ENCODE assay signal across 25 mouse cellular contexts in genomic region chr11:68480660-68481059, GRCm38 (mm10). TPM values are rescaled to one million over a fixed set of nuclear protein-coding genes. Genes with fewer than 3 reads are reported as not detected.
A peak's percentile ranks its signal among the peaks of the same experiment; 100 is the strongest.
DNase-seq lines count a peak whose midpoint lies in the region; ATAC-seq and TF ChIP-seq lines count a peak whose summit lies in the region.
"Had no signal": no experiment of that assay in that cellular context is flagged by ENCODE, and none has a peak within 500 bp of the region (broad histone marks: within the 10 kb centered on the region; RNA-seq: fewer than 3 reads in every experiment).

No protein-coding gene starts in this region.

- no peak for ATAC-seq in forebrain, postnatal 0 days
- no peak for ATAC-seq in forebrain, embryonic 14.5 days
- ATAC-seq in liver, embryonic 12.5 days = no peak
- no peak for ATAC-seq in hindbrain, postnatal 0 days
- ATAC-seq: intestine, embryonic 16.5 days had no signal

- H3K4me3 ChIP-seq in forebrain, postnatal 0 days (ENCODE audit: low read depth, low read length) = no peak overlapping the region
- H3K4me3 ChIP-seq in forebrain, embryonic 14.5 days (ENCODE audit: low read depth, low read length) = no peak overlapping the region
- H3K4me3 ChIP-seq in liver, adult 2 months (ENCODE audit: insufficient read depth, low read depth, low read length) = no peak overlapping the region
- no peak overlapping the region for H3K4me3 ChIP-seq in liver, embryonic 12.5 days
- H3K4me3 ChIP-seq in bone marrow, adult 2 months (replicated peaks; ENCODE audit: control insufficient read depth, low read depth, low read length) = no peak overlapping the region
- no peak overlapping the region for H3K4me3 ChIP-seq in hindbrain, postnatal 0 days (ENCODE audit: low read length)
- H3K4me3 ChIP-seq: embryonic facial prominence, embryonic 12.5 days; erythroblast, embryonic 14.5 days; forebrain, embryonic 12.5 days; gastrocnemius, adult 2 months; heart, embryonic 10.5 days; limb, embryonic 12.5 days had no signal

- no peak overlapping the region for H3K4me2 ChIP-seq in forebrain, postnatal 0 days (ENCODE audit: low read depth)
- no peak overlapping the region for H3K4me2 ChIP-seq in forebrain, embryonic 14.5 days (ENCODE audit: low read length)
- H3K4me2 ChIP-seq in liver, embryonic 12.5 days = no peak overlapping the region
- H3K4me2 ChIP-seq in hindbrain, postnatal 0 days (ENCODE audit: low read depth, low read length) = no peak overlapping the region
- H3K4me2 ChIP-seq: embryonic facial prominence, embryonic 12.5 days; forebrain, embryonic 12.5 days; hindbrain, embryonic 14.5 days; limb, embryonic 12.5 days; midbrain, embryonic 11.5 days had no signal

- no peak for DNase-seq in forebrain, postnatal 0 days
- no peak for DNase-seq in forebrain, embryonic 14.5 days (ENCODE audit: low spot score)
- DNase-seq in liver, adult 2 months (ENCODE audit: extremely low read depth, low read depth, low spot score) = no peak
- DNase-seq in ES-CJ7 (ENCODE audit: low read depth, low spot score) = peak; percentile 54
- DNase-seq in hindbrain, postnatal 0 days (ENCODE audit: low spot score) = no peak
- DNase-seq in c-Kit-positive CD71-positive TER-119-positive erythroid progenitor cells, embryonic 14.5 days (ENCODE audit: low spot score) = no peak
- DNase-seq: adrenal gland, adult 2 months; cerebellum, adult 18-20 months; cerebellum, postnatal 25 days; gastrocnemius, adult 2 months; heart, postnatal 4 days; lung, postnatal 14 days; right cerebral cortex, postnatal 25 days; spleen, adult 18-20 months; thymus, postnatal 14 days had no signal

- WGBS in forebrain, postnatal 0 days = 92% methylated on average over 4 of the region's 4 CpGs
- 93% methylated on average over 4 of the region's 4 CpGs for WGBS in forebrain, embryonic 14.5 days
- WGBS in liver, adult 2 months = 96% methylated on average over 4 of the region's 4 CpGs
- WGBS in liver, embryonic 12.5 days (ENCODE audit: insufficient replicate concordance) = 78% methylated on average over 4 of the region's 4 CpGs
- WGBS in bone marrow, adult 2 months = 88% methylated on average over 4 of the region's 4 CpGs
- 94% methylated on average over 4 of the region's 4 CpGs for WGBS in hindbrain, postnatal 0 days

- H3K9ac ChIP-seq in forebrain, postnatal 0 days = no peak overlapping the region
- no peak overlapping the region for H3K9ac ChIP-seq in forebrain, embryonic 14.5 days (ENCODE audit: low read length)
- H3K9ac ChIP-seq in liver, adult 2 months (ENCODE audit: low read depth, low read length) = no peak overlapping the region
- no peak overlapping the region for H3K9ac ChIP-seq in liver, embryonic 12.5 days
- no peak overlapping the region for H3K9ac ChIP-seq in hindbrain, postnatal 0 days (replicated peaks; ENCODE audit: low read length)
- H3K9ac ChIP-seq: embryonic facial prominence, embryonic 12.5 days; forebrain, embryonic 12.5 days; hindbrain, embryonic 14.5 days; limb, embryonic 12.5 days had no signal

- no peaks in the 10 kb centered on the region for H3K4me1 ChIP-seq in forebrain, postnatal 0 days (ENCODE audit: insufficient read depth)
- no peaks in the 10 kb centered on the region for H3K4me1 ChIP-seq in forebrain, embryonic 14.5 days (ENCODE audit: control insufficient read depth, insufficient read depth, low read length)
- H3K4me1 ChIP-seq in liver, adult 2 months (ENCODE audit: control insufficient read depth, insufficient read depth, low read length) = no peaks in the 10 kb centered on the region
- H3K4me1 ChIP-seq in liver, embryonic 12.5 days = 0 out of 2 replicates have a peak, but pooled peaks cover 6% of the 10 kb centered on the region
- H3K4me1 ChIP-seq in bone marrow, adult 2 months (ENCODE audit: control insufficient read depth, insufficient read depth, low read length) = no peaks in the 10 kb centered on the region
- H3K4me1 ChIP-seq in hindbrain, postnatal 0 days (ENCODE audit: insufficient read depth, low read length) = no peaks in the 10 kb centered on the region
- H3K4me1 ChIP-seq: embryonic facial prominence, embryonic 12.5 days; forebrain, embryonic 12.5 days; heart, embryonic 10.5 days; limb, embryonic 12.5 days had no signal

- H3K36me3 ChIP-seq in forebrain, postnatal 0 days (ENCODE audit: insufficient read depth) = no peaks in the 10 kb centered on the region
- no peaks in the 10 kb centered on the region for H3K36me3 ChIP-seq in forebrain, embryonic 14.5 days (ENCODE audit: control insufficient read depth, insufficient read depth, low read length)
- H3K36me3 ChIP-seq in liver, adult 2 months (ENCODE audit: control insufficient read depth, insufficient read depth, low read length) = no peaks in the 10 kb centered on the region
- H3K36me3 ChIP-seq in liver, embryonic 12.5 days = no peaks in the 10 kb centered on the region
- no peaks in the 10 kb centered on the region for H3K36me3 ChIP-seq in hindbrain, postnatal 0 days (ENCODE audit: insufficient read depth, low read length)
- H3K36me3 ChIP-seq: embryonic facial prominence, embryonic 12.5 days; forebrain, embryonic 12.5 days; heart, embryonic 10.5 days; limb, embryonic 12.5 days had no signal

- peak; percentile 17; the same call in 1 of the 2 replicates for TF ChIP-seq CTCF in forebrain, postnatal 0 days (IDR thresholded peaks at IDR 0.05; ENCODE audit: low read depth)
- 0 out of 2 replicates have a peak, but pooled peaks have one; percentile 6 for TF ChIP-seq CTCF in liver, adult 2 months (IDR thresholded peaks at IDR 0.05; ENCODE audit: low read depth, low read length)
- TF ChIP-seq CTCF in bone marrow, adult 2 months (IDR thresholded peaks at IDR 0.05; ENCODE audit: control insufficient read depth, insufficient read depth, low read length) = 0 out of 2 replicates have a peak, but pooled peaks have one; percentile 18
- TF ChIP-seq CTCF in hindbrain, postnatal 0 days (IDR thresholded peaks at IDR 0.05; ENCODE audit: low read depth) = no peak; the same call in 1 of the 2 replicates

- H3K9me3 ChIP-seq in forebrain, postnatal 0 days (ENCODE audit: low read length) = no peaks in the 10 kb centered on the region
- H3K9me3 ChIP-seq in forebrain, embryonic 14.5 days (replicated peaks; ENCODE audit: control insufficient read depth, low read length) = no peaks in the 10 kb centered on the region
- no peaks in the 10 kb centered on the region for H3K9me3 ChIP-seq in liver, embryonic 12.5 days (replicated peaks)
- H3K9me3 ChIP-seq in hindbrain, postnatal 0 days (ENCODE audit: low read length) = no peaks in the 10 kb centered on the region
- H3K9me3 ChIP-seq: embryonic facial prominence, embryonic 12.5 days; forebrain, embryonic 12.5 days; heart, embryonic 10.5 days had no signal

- H3K27me3 ChIP-seq in forebrain, postnatal 0 days (ENCODE audit: insufficient read depth, low read length) = no peaks in the 10 kb centered on the region
- H3K27me3 ChIP-seq in forebrain, embryonic 14.5 days (replicated peaks; ENCODE audit: control insufficient read depth, insufficient read depth, low read length) = no peaks in the 10 kb centered on the region
- H3K27me3 ChIP-seq in liver, adult 2 months (ENCODE audit: control insufficient read depth, insufficient read depth, low read length) = no peaks in the 10 kb centered on the region
- H3K27me3 ChIP-seq in liver, embryonic 12.5 days (replicated peaks) = peaks cover 5% of the 10 kb centered on the region; the same call in 1 of the 2 replicates
- H3K27me3 ChIP-seq in hindbrain, postnatal 0 days (ENCODE audit: insufficient read depth, low read length) = no peaks in the 10 kb centered on the region
- H3K27me3 ChIP-seq: embryonic facial prominence, embryonic 12.5 days; forebrain, embryonic 12.5 days; limb, embryonic 12.5 days had no signal

- no peaks in the 10 kb centered on the region for H3K79me2 ChIP-seq in liver, adult 2 months (ENCODE audit: control insufficient read depth, insufficient read depth, low read length)

- H3K27ac ChIP-seq in forebrain, postnatal 0 days (ENCODE audit: low read depth, low read length) = no peak overlapping the region
- H3K27ac ChIP-seq in forebrain, embryonic 14.5 days (ENCODE audit: low read depth, low read length) = no peak overlapping the region
- H3K27ac ChIP-seq in liver, adult 2 months (replicated peaks; ENCODE audit: insufficient read depth, low read depth, low read length) = no peak overlapping the region
- no peak overlapping the region for H3K27ac ChIP-seq in liver, embryonic 12.5 days
- no peak overlapping the region for H3K27ac ChIP-seq in bone marrow, adult 2 months (ENCODE audit: control insufficient read depth, insufficient read depth, low read depth, low read length, poor library complexity)
- H3K27ac ChIP-seq in hindbrain, postnatal 0 days = no peak overlapping the region
- H3K27ac ChIP-seq: embryonic facial prominence, embryonic 12.5 days; forebrain, embryonic 12.5 days; gastrocnemius, adult 2 months; heart, embryonic 10.5 days; hindbrain, embryonic 14.5 days; limb, embryonic 12.5 days had no signal

- no peak for TF ChIP-seq POLR2A in liver, adult 2 months (IDR thresholded peaks at IDR 0.05; ENCODE audit: extremely low read depth, insufficient read depth, low read length)
- TF ChIP-seq POLR2A in bone marrow, adult 2 months (IDR thresholded peaks at IDR 0.05; ENCODE audit: borderline replicate concordance, control insufficient read depth, low read depth, low read length) = no peak

RNA-seq across cellular contexts. Expression of gene Pik3r6, which starts 22.2 kb away (rescaled TPM):
- 1.5 and 2.0 TPM in 2 replicates for total RNA-seq in forebrain, postnatal 0 days (2014; rRNA removed)
- 0.92 and 1.8 TPM in 2 replicates for polyA plus RNA-seq in forebrain, postnatal 0 days (2015; fragmentation: Nextera tagmentation; extraction: Ambion mirVana)
- 1.3 and 1.4 TPM in 2 replicates for polyA plus RNA-seq in forebrain, embryonic 14.5 days (2014; fragmentation: Nextera tagmentation; extraction: Ambion mirVana)
- 0.74 and 1.4 TPM in 2 replicates for total RNA-seq in liver, adult 2 months (2014; rRNA removed)
- 0.37 and 0.73 TPM in 2 replicates for polyA plus RNA-seq in liver, adult 2 months (2012; rRNA removed)
- polyA plus RNA-seq in liver, embryonic 12.5 days (2016; fragmentation: Nextera tagmentation; extraction: Ambion mirVana) = 1.4 and 1.8 TPM in 2 replicates
- polyA plus RNA-seq in bone marrow, adult 2 months (2011; ENCODE audit: insufficient read depth, insufficient read length, low replicate concordance, missing spikeins) = 12.7 and 47.0 TPM in 2 replicates
- total RNA-seq in hindbrain, postnatal 0 days (2014; rRNA removed) = 1.5 and 2.7 TPM in 2 replicates
- 1.3 and 1.7 TPM in 2 replicates for polyA plus RNA-seq in hindbrain, postnatal 0 days (2015; fragmentation: Nextera tagmentation; extraction: Ambion mirVana)

RNA-seq across cellular contexts. Expression of gene Pik3r5, which starts 48.7 kb away (rescaled TPM):
- total RNA-seq in forebrain, postnatal 0 days (2014; rRNA removed) = 0.54 and 1.8 TPM in 2 replicates
- polyA plus RNA-seq in forebrain, postnatal 0 days (2015; fragmentation: Nextera tagmentation; extraction: Ambion mirVana) = 0.24 and 0.54 TPM in 2 replicates
- polyA plus RNA-seq in forebrain, embryonic 14.5 days (2014; fragmentation: Nextera tagmentation; extraction: Ambion mirVana) = 0.11 and 0.20 TPM in 2 replicates
- total RNA-seq in liver, adult 2 months (2014; rRNA removed) = 0.28 and 1.2 TPM in 2 replicates
- polyA plus RNA-seq in liver, adult 2 months (2012; rRNA removed) = 0.29 and 0.77 TPM in 2 replicates
- polyA plus RNA-seq in liver, embryonic 12.5 days (2016; fragmentation: Nextera tagmentation; extraction: Ambion mirVana) = 0.24 and 0.27 TPM in 2 replicates
- polyA plus RNA-seq in bone marrow, adult 2 months (2011; ENCODE audit: insufficient read depth, insufficient read length, low replicate concordance, missing spikeins) = 6.4 and 26.5 TPM in 2 replicates
- total RNA-seq in hindbrain, postnatal 0 days (2014; rRNA removed) = 1.4 and 2.5 TPM in 2 replicates
- 0.34 and 0.65 TPM in 2 replicates for polyA plus RNA-seq in hindbrain, postnatal 0 days (2015; fragmentation: Nextera tagmentation; extraction: Ambion mirVana)
